Mouse (Mus musculus): ENCODE results near the gene Ctsw.
A peak's percentile ranks its signal among the peaks of the same experiment; 100 is the strongest.

Gene Ctsw

DNA sequence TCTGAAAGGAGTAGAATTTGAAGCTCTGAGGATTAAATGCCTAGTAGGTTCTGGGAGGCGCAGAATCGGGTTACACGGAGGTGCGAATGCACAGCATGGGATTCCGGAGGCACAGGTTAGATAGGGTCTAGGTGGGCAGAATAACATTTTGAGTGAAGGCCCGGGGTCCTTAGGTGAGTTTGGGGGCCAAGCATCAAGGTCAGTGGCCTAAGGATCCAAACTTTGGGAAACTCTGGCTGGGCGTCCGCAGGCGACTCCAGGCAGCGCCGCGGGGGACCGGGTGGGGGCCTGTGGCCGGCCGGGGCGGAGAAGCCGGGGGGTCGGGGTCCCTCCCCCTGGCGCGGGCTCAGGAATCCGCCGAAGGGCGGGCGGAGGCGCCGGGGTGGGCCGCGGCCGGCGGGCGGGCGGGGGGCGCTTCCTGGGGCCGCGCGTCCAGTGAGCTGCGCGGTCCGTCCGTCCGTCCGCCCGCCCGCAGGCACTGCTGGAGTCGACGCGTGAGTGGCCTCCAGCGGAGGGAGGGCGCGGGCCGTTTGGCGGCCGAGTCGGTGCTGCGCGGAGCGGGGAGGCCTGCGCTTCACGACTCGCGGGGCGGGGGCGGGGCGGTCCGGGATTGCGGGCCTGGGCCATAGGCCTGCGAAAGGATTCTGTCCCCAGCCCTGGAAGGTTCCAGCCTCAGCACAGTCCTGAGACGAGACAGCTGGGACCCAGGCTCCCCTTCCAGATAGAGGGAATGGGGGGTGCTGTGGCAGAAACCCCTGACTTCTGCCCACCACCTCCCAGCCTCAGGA, 6.2 kb upstream of the Ctsw start:
- no peak for TF ChIP-seq NANOG (IDR thresholded peaks at IDR 0.05; ENCODE audit: borderline replicate concordance, low read length)
- no peak for TF ChIP-seq CTCF (conservative IDR thresholded peaks at IDR 0.05; ENCODE audit: low read length)
- TF ChIP-seq POU5F1 (IDR thresholded peaks at IDR 0.05; ENCODE audit: borderline replicate concordance, low read length) = no peak
- H3K4me3 ChIP-seq (replicated peaks; ENCODE audit: low read length) = peak overlapping the region; percentile 77
- no peaks in the 10 kb centered on the region for H3K9me3 ChIP-seq (ENCODE audit: low read length)
- H3K36me3 ChIP-seq (ENCODE audit: insufficient read depth, low read length) = 0 out of 2 replicates have a peak, but pooled peaks cover 2% of the 10 kb centered on the region
- peaks cover 38% of the 10 kb centered on the region for H3K27me3 ChIP-seq (ENCODE audit: insufficient read depth, low read length)
- H3K4me1 ChIP-seq (replicated peaks; ENCODE audit: low read depth, low read length) = peaks cover 41% of the 10 kb centered on the region

DNA sequence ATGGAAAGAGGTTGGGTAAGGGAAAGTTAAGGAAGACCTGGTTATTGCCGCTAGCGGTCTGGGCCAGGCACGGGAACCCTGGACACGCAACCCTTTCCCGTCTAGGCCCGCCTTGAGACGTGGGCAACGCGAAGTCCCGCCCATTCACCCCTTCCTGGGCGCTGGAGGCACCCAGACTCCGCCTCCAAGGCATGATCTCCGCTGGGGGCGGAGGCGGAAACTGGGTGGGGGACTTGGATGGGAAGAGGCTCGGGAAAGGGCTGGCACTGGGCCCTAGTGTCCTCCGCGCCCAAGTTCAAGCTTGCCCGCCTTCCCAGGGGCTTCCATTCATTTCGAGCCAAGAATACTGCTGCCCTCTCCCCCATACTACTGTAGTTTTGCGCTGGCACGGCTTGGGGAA, 5.4 kb upstream of the Ctsw start, which contains the start of gene Efemp2:
Gene Efemp2, plus strand, starts transcription at position 235 of the 400 bp plus-strand sequence.
- TF ChIP-seq CTCF (conservative IDR thresholded peaks at IDR 0.05; ENCODE audit: low read length) = no peak
- TF ChIP-seq POU5F1 (IDR thresholded peaks at IDR 0.05; ENCODE audit: borderline replicate concordance, low read length) = no peak
- no peak for TF ChIP-seq NANOG (IDR thresholded peaks at IDR 0.05; ENCODE audit: borderline replicate concordance, low read length)
- Histone ChIP-seq H3K4me1 (replicated peaks; ENCODE audit: low read depth, low read length) (peaks cover 48% of the 10 kb centered on the region), H3K4me3 (replicated peaks; ENCODE audit: low read length) (peak within 1 kb of the TSS; percentile 77), H3K36me3 (ENCODE audit: insufficient read depth, low read length) (0 out of 2 replicates have a peak, but pooled peaks cover 2% of the 10 kb centered on the region), H3K27me3 (ENCODE audit: insufficient read depth, low read length) (peaks cover 38% of the 10 kb centered on the region), H3K9me3 (ENCODE audit: low read length) (no peaks in the 10 kb centered on the region)

GRCm38 (mm10) chr19:5472857-5473256, 4.5 kb upstream of the Ctsw start:
- Histone ChIP-seq H3K27me3 (ENCODE audit: insufficient read depth, low read length) (peaks cover 38% of the 10 kb centered on the region), H3K36me3 (ENCODE audit: insufficient read depth, low read length) (peaks cover 2% of the 10 kb centered on the region; the same call in 1 of the 2 replicates), H3K4me3 (replicated peaks; ENCODE audit: low read length) (no peak overlapping the region), H3K9me3 (ENCODE audit: low read length) (no peaks in the 10 kb centered on the region), H3K4me1 (replicated peaks; ENCODE audit: low read depth, low read length) (peaks cover 54% of the 10 kb centered on the region)
- TF ChIP-seq NANOG (IDR thresholded peaks at IDR 0.05; ENCODE audit: borderline replicate concordance, low read length) (no peak), CTCF (conservative IDR thresholded peaks at IDR 0.05; ENCODE audit: low read length) (peak; percentile 7; the same call in 1 of the 2 replicates)

GRCm38 (mm10) chr19:5471846-5472245, 3.5 kb upstream of the Ctsw start:
- H3K4me3 ChIP-seq (replicated peaks; ENCODE audit: low read length) = no peak overlapping the region
- no peaks in the 10 kb centered on the region for H3K9me3 ChIP-seq (ENCODE audit: low read length)
- peaks cover 59% of the 10 kb centered on the region for H3K4me1 ChIP-seq (replicated peaks; ENCODE audit: low read depth, low read length)
- H3K36me3 ChIP-seq (ENCODE audit: insufficient read depth, low read length) = peaks cover 12% of the 10 kb centered on the region
- TF ChIP-seq NANOG (IDR thresholded peaks at IDR 0.05; ENCODE audit: borderline replicate concordance, low read length) = no peak
- no peak for TF ChIP-seq CTCF (conservative IDR thresholded peaks at IDR 0.05; ENCODE audit: low read length)
- no peak for TF ChIP-seq POU5F1 (IDR thresholded peaks at IDR 0.05; ENCODE audit: borderline replicate concordance, low read length)
- peaks cover 38% of the 10 kb centered on the region for H3K27me3 ChIP-seq (ENCODE audit: insufficient read depth, low read length)

DNA sequence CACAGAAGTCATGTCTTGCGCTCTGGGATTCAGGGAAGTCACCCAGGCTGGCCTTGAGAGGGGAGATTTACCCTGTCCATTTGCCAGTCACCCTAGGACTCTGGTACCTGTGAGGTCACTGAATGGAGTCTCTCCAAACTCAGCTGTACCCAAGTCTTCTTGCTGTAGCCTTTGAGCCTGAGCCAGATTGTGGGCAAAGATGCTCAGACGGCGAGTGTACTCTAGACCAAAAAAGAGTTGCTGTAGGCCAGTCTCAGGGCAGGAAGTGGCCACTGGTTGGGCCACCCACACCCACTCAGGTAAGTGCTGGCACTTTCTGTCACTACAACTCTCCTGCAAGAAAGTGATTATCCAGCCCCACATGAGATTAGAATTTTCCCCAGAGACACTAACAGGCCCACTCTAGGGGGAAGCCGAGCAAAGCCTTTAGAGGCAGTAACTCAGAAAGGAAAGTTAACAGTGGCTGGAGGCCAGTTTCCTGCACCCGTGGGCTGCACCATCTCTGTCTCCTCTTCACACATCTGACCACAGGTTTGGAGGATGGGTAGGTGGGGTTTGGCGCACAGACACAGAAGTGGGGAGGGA, 1.3 kb downstream of the Ctsw start:
- H3K36me3 ChIP-seq (ENCODE audit: insufficient read depth, low read length) = peaks cover 57% of the 10 kb centered on the region
- H3K4me3 ChIP-seq (replicated peaks; ENCODE audit: low read length) = no peak overlapping the region
- H3K27me3 ChIP-seq (ENCODE audit: insufficient read depth, low read length) = peaks cover 8% of the 10 kb centered on the region
- peaks cover 55% of the 10 kb centered on the region for H3K4me1 ChIP-seq (replicated peaks; ENCODE audit: low read depth, low read length)
- H3K9me3 ChIP-seq (ENCODE audit: low read length) = no peaks in the 10 kb centered on the region
- TF ChIP-seq POU5F1 (IDR thresholded peaks at IDR 0.05; ENCODE audit: borderline replicate concordance, low read length) = no peak
- TF ChIP-seq CTCF (conservative IDR thresholded peaks at IDR 0.05; ENCODE audit: low read length) = no peak
- no peak for TF ChIP-seq NANOG (IDR thresholded peaks at IDR 0.05; ENCODE audit: borderline replicate concordance, low read length)

DNA sequence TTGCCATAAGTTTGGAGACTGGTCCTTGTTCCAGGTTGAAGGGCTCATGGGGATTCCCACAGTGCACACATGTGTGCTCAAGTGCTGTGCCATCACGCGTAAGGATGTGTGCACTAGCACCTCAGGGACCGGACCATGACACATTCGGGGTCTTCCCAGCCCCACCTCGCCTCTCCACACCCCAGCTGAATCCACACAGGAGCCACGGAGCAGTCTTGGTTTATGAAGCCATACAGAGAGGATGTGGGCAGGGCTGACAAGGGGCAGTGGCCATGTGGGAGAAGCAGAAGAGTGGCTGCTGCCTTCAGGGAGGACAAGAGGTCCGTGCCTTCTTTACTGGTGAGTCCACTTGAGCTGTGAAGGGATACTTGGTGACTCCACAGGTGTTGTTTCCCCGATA, 3.3 kb downstream of the Ctsw start:
- Histone ChIP-seq H3K9me3 (ENCODE audit: low read length) (no peaks in the 10 kb centered on the region), H3K4me3 (replicated peaks; ENCODE audit: low read length) (peak overlapping the region; percentile 71), H3K4me1 (replicated peaks; ENCODE audit: low read depth, low read length) (peaks cover 65% of the 10 kb centered on the region), H3K36me3 (ENCODE audit: insufficient read depth, low read length) (peaks cover 65% of the 10 kb centered on the region), H3K27me3 (ENCODE audit: insufficient read depth, low read length) (peaks cover 4% of the 10 kb centered on the region)
- no peak for TF ChIP-seq POU5F1 (IDR thresholded peaks at IDR 0.05; ENCODE audit: borderline replicate concordance, low read length)
- no peak for TF ChIP-seq CTCF (conservative IDR thresholded peaks at IDR 0.05; ENCODE audit: low read length)
- TF ChIP-seq NANOG (IDR thresholded peaks at IDR 0.05; ENCODE audit: borderline replicate concordance, low read length) = no peak

- Histone ChIP-seq H3K27me3 (ENCODE audit: insufficient read depth, low read length) (peaks cover 4% of the 10 kb centered on the region; the same call in 1 of the 2 replicates), H3K9me3 (ENCODE audit: low read length) (no peaks in the 10 kb centered on the region), H3K36me3 (ENCODE audit: insufficient read depth, low read length) (peaks cover 65% of the 10 kb centered on the region), H3K4me3 (replicated peaks; ENCODE audit: low read length) (peak overlapping the region; percentile 71), H3K4me1 (replicated peaks; ENCODE audit: low read depth, low read length) (peaks cover 68% of the 10 kb centered on the region)
- TF ChIP-seq POU5F1 (IDR thresholded peaks at IDR 0.05; ENCODE audit: borderline replicate concordance, low read length) (no peak), CTCF (conservative IDR thresholded peaks at IDR 0.05; ENCODE audit: low read length) (peak; percentile 90)
These were observed 4.3 kb downstream of the Ctsw start for GRCm38 (mm10) chr19:5463791-5464562.

DNA sequence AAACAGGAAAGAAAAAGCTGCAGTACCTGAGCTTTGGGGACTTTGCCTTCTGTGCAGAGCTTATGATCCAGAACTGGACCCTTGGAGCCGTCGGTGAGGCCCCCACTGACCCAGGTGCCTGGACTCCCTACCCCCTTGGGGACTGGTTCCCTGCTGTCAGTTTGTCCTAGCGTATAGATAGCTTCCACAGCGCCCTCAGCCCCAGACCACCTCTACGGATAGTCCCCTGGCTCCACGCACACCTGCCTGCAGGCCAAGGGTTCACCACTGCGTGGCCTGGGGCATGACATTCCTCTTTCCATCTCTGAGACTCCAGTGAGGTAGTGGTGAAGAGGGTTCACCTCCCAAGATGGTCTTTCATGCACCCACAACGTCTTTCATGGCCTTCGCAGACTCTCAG, 5.1 kb downstream of the Ctsw start:
- H3K4me3 ChIP-seq (replicated peaks; ENCODE audit: low read length) = no peak overlapping the region
- TF ChIP-seq NANOG (IDR thresholded peaks at IDR 0.05; ENCODE audit: borderline replicate concordance, low read length) (no peak), POU5F1 (IDR thresholded peaks at IDR 0.05; ENCODE audit: borderline replicate concordance, low read length) (no peak), CTCF (conservative IDR thresholded peaks at IDR 0.05; ENCODE audit: low read length) (no peak)
- H3K4me1 ChIP-seq (replicated peaks; ENCODE audit: low read depth, low read length) = peaks cover 63% of the 10 kb centered on the region
- peaks cover 7% of the 10 kb centered on the region; the same call in 1 of the 2 replicates for H3K27me3 ChIP-seq (ENCODE audit: insufficient read depth, low read length)
- H3K36me3 ChIP-seq (ENCODE audit: insufficient read depth, low read length) = peaks cover 65% of the 10 kb centered on the region
- H3K9me3 ChIP-seq (ENCODE audit: low read length) = no peaks in the 10 kb centered on the region
